Mouse (Mus musculus) c-Kit-positive CD71-positive TER-119-negative erythroid progenitor cells, embryonic 14.5 days (primary cell): ENCODE results near the gene 5530400C23Rik.
"Not testable (repeated sequence)": the region's sequence is repeated elsewhere in the genome, so short reads cannot be mapped to it uniquely, and the experiment has no call there.

ENCODE experiments used
- DNase-seq: peaks from one replicate; pipeline ENCODE4 v3.0.0-alpha.2; 2013; ENCODE audit warnings: low read depth

5530400C23Rik gene

GRCm38 (mm10) chr6:133291916-133292315 lies at the start of gene 5530400C23Rik:
Gene 5530400C23Rik (plus strand): TSS chr6:133292216.
- DNase-seq, result not testable (repeated sequence)

- DNase-seq, result no peak
Observed at GRCm38 (mm10) chr6:133305952-133306715, 14.1 kb downstream of the 5530400C23Rik start.

GRCm38 (mm10) chr6:133313896-133314295 lies 21.9 kb downstream of the 5530400C23Rik start:
- DNase-seq, result not testable (repeated sequence)

- DNase-seq, result no peak
Observed at GRCm38 (mm10) chr6:133338535-133338934, 46.5 kb downstream of the 5530400C23Rik start.

GRCm38 (mm10) chr6:133341731-133342130 lies 49.7 kb downstream of the 5530400C23Rik start:
- DNase-seq, result not testable (repeated sequence)
